Mouse (Mus musculus) testis, postnatal 10 days (tissue): ENCODE measurements around the gene Higd1a.

Experiments
- DNase-seq: peaks from one replicate; pipeline ENCODE4 v3.0.0; 2021; ENCODE audit warnings: low spot score

The Higd1a gene

DNA sequence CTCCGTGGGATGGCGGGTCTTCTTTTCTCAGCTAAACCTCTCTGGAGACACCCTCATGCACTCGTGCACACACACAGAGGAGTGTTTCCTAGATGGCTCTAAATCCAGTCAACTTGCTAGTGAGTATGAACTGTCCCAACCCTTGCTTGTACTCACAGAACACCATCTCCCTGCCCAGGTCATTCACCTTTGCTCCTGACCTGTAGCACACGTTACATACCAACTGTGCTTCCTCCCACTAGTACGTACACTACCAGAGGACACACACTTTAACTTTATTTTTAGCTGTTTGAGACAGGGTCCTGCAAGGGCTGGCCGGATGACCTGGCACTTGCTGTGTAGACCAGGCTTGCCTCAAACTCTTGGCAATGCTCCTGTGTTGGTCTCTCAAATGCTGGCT, 20.2 kb downstream of the Higd1a start:
- DNase-seq = no peak

DNA sequence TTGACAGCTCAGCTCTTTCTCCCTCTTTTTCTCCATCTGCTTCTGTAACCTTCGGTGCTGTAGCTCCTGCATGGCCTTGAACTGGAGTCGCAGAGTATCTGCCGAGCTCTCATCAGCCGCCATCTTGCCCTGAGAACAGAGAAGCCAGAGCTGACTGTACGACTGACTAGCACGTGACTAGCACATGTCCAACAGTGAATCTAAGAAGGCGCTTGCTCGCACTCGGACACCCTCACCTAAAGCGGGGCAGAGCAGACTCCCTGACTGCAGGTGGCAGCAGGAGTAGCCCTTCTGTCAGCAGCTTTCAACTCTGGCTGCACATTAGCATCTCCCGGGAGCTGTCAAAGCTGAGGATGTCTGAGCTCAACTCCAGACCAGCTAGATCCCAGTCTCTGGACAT, 24.3 kb downstream of the Higd1a start:
- DNase-seq = no peak

DNA sequence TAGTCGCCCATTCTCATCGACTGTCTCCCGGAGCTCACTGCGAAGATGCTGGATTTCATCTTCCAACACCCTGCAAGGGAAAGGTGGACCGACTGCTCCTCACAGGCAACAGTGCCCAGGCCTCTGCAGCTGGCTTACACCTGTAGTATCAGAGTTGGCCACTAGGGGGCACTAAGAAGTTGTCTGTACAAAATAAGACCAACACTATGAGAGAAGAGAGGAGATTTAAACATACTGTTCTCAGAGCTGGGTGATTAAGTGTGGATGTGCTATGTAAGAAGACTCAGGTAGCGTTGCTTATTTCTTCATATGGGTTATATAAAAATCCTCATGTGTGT, 27.2 kb downstream of the Higd1a start:
- peak; percentile 92 for DNase-seq

DNA sequence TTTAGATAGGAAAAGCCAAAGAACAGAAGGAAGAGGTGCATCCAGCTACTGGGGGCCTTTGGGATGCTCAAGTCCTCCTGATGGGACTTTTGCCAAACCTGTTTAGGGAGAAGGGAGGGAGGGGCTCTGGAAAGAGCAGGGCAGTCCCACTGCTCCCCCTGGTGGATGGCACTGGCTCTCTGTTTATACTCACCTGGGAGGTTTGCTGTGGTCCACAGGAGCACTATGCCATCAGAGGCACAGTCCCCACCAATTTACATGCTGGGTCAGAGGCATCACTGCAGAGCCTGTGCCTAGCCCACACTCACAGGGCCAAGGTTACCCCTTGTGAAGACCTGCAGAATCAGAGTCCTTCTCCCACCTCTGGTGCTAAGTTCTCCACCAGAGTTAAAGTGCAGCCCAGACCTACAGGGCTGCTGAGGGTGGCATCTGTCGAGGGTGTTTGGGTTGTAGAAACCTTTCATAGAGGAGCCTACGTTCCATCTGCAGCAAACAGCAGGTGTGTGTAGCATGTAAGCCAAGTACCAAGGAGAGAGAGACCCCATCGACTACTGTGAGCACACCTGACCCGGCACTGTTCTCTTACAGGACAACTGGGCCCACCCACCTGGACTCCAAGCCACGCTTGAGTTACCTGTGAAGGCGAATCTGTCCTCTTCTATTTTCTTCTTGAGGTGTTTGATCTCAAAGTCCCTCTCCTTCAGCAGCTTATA, 27.8 kb downstream of the Higd1a start:
- DNase-seq = peak; percentile 75

DNA sequence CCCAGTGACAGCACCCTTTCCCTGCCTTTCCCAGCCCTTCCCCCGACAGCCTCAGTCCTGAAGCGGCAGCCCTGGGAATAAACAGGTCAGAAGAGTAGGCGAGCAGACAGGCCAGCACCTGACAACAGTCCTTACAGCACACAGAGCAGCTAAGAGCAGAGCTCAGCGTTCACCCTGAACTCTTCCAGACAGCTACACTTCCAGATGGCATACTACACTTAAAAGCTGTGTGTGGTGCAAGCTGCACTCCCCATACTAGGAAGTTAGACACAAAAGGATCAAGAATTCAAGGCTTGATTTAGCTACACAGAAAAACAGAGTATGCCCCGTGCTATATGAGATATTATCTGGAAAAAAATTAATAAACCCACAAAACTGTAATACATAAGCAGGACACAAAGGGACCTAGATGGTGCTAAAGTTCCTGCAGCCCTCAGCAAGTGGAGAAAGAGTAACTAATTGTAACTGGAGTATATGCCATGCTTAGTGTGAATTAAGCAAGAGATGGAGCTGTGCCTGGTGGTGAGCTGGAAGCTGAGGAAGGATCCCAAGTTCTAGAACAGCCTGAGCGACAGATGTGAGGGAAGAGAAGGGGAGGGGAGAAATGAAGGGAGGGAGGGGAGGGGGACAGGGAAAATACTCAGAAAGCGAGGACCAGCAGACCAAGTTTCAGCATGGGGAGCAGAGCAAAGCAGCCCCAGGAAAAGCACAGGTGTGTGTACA, 28.7 kb downstream of the Higd1a start:
- DNase-seq = no peak

DNA sequence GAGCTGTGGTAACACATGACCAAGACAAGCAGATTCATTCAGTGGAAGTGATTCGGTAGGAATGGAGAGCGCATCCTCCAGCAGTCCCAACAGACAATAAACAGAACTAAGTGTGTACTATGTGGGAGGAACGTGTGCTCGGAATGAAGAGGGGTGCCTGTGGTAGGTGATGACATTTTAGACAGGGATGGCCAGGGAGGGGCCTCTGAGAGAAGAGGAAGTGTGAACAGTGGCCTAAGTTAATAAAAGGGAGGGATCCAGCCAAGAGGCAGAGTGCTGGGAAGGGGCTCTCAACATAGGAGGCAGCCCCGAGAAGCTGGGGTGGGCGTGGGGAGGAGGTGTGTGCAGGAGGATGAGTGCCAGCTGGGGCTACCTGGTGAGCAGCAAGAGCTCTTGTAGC, 29.8 kb downstream of the Higd1a start:
- DNase-seq = no peak

DNA sequence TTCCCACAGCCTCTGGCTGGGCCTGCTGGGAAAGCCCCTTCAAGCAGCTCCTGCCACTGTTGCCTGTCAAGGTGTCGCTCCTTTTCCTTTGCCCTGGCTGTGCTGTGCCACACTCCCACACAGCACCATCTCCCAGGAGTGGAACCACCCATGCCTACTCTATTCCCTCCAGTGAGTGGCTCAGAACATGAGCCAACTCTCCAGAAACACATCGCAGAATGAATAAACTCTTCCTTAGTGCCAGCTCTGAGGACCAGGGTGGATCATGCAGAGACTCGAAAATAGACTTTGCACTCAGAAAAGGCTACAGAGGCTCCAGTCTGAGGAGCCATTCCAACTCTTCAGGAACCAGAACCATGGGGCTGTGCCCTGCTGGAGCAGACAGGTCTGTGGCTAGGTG, 31.8 kb downstream of the Higd1a start:
- no peak for DNase-seq

DNA sequence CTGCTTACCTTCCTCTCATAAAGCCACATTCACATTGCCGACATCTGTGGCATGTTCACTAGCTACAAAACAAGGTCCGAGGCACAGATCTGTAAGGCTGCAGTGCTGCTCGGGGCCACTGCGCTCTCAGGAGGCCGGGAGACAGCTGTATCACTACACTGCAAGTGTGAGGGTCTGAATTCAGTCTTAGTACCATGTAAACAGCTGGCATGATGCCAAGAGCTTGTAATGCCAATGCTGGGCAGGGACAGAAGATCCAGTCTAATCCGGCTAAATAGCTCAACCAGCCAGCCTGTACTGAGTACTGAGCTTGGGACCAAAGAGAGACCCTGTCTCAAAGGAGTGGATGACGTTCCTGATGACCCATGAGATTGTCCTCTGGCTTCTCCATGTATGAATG, 34.2 kb downstream of the Higd1a start:
- no peak for DNase-seq

DNA sequence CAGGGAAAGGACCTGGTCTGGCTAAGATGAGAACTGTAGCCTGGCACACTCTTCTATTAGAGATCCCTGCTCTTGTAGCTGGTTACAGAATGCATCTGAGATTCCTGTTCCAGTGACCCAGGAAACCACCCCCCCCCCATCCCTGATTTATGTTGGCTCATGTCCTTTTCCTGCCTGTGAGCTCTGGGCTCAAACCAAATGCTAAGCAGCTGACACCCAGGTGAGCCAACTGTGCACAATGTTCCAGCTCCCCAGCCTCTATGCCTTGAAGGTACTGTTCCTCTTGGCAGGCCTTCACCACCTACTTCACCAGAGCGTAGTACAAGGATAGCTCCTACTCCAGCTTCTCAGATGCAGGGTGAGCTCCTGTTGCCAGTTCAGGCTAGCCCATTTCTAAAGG, 35.1 kb downstream of the Higd1a start:
- no peak for DNase-seq

DNA sequence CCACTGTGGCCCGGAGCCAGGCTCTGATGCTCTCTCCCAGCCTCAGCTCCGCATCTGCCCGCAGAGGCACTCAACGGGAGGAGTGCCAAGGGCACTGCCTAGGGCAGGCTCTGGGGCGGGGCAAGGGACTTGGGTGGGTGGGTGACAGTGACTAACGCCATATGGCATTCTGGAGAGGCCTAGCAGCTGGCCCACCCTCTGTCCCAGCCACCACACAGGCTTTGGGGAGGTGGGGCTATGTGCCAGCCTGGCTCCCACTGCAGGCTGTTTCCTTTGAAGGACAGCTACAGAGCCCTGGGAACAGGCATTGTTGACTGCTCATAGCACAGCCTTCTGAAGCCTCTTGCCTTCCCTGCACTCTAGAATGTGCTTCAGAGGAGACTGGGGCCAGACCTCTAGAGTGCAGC, 35.6 kb downstream of the Higd1a start:
- DNase-seq = no peak

DNA sequence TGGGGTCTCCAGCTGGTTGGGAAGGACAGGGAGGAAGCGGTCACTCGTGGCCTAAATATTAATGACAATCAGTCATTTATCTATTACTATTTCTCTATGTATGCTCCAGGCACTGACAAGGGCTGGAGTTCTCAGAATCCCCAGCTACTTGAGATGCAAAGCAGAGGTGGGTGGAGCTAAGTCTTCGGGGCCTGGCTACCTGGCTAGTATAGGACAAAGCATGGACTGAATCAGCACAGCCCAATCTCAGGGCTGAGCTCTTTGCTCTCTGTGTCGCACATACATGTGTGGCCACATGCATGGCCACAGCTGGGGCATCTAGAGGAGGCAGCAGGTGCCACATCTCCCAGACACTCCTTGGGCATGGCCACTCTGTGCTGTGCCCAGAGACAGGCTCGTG, 37.4 kb downstream of the Higd1a start:
- no peak for DNase-seq

DNA sequence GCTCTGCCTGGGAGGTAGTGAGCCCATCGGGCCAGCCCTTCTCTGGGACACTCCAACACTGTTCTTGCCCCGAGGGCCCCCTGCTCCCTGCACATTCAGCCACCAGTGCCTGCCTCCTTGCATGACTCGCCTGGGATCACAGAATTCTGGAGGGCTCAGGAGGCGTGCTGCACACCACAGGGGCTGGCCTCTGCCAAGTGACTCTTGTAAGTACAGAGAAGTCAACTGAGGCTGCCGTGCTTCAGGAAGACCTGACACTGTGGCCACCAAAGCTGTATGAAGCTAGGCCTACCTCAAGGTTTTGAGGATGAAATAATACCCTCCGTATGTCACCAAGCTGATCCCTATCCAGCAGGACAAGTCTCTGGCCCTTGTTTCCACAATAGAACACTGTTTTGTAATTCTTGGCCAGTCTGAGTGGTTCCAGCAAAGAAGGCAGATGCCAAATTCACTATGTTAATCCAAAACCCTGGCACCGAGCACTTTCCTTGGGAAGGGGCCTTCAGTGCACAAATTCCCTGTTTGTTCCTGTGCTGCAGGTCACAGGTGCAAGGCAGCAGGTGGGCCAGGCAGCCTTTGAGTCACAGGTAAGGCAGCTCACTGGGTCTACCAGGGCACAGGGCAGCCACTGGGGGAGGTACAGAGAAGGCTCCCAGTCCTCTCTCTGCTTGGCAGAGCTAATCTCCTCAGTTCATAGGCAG, 38.2 kb downstream of the Higd1a start:
- DNase-seq = peak; percentile 45

DNA sequence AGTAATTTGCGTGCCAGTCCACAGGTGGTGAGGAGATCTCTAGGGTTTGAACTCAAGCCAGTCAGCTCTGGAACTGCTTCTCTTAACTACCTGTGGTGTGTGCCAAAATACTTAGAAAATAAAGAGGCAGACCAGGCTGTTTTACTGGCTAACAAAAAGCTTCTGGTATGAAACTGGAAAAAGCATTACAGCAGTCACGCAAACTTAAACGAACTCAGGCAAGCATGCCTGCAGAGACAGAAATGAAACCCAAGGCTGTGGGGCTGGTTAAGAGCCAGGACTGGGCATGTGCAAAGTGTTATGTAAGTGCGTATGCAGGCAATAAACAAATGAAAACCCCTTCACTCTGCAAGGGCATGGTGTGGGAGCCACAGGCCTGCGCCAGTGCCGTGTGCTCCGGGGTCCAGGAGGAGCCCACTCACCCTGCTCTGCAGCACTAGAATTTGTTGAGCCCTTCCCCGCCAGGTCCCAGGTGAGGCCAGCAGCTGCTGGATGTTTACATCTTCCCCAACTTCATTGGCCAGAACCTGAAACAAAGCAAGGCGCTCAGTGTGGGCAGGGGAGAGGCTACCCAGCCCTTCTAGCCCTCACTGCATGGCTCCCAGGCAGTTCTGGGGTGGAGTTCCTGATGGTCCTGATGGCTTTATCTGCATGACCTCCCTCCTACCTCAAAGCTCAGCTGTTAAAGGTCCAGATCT, 38.9 kb downstream of the Higd1a start:
- DNase-seq = no peak

DNA sequence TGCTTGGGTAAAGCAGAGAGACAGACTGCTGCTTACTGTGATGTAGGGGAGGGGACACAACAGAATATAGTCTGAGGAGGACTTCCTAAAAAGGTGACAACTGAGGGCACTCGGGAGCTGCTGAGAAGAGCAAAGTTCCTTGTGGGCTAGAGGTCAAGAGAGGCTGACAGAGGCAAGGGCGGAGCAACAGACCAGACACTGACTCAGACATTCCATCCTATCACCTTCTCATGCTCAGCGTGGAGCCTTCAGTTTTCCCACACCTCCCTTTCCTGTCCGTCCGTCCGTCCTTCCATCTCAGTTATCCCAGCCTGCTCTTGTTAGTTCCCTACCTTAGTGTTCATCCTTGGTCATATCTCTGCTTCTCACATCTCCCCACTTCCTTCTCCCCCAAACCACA, 43.0 kb downstream of the Higd1a start:
- DNase-seq = no peak

DNA sequence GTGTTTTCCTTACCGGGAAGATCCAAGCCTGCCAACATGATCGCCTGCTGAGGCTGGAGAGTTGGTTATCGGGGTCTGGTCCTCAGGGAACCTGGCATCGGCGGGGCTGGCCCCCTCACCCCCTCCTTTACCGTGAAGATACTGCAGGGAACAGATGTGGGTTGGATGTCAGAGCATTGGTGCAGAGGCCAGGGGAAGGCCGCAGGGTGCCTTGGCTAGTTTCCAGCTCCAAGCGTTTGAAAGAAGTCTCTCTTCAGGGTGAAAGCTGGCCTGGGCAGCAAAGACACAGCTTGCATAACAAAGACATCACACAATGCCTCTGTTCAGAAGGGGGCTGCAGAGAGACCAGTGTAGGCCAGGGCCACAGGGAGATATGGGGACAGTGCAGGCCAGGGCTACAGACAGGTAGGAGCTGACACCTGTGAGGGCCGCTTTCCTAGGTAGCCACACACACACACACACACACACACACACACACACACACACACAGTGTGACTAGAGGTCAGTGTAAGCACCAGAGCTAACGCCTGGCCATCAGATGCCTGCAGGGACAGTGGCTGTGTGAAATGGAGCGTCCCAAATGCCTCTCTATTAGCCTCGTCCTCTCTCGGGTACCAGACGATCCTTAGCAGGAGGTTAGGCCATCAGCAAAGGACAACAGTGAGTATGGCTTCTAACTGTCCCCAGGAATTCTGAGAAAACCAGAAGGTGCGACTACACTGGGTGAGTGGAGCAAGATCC, 47.9 kb downstream of the Higd1a start:
- DNase-seq = peak; percentile 77

DNA sequence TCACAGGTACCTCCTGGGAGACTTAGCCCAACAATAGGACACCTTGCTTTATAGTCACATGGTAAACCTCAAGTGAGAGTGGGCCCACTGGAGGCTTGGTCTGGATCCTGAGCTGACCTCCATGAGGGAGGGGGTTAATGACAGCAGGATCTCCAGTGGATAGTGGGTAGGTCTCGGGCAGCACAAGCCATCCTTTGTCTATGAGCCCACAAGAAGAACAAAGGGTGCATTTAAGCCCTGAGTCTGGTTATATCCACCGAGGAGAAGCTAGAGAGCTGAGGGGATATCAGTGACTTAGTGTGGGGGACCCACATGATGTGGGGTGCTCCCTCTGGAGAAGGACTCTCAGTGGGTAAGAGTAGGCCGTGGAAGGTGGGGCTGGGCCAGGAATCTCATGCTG, 49.7 kb downstream of the Higd1a start:
- DNase-seq = no peak

DNA sequence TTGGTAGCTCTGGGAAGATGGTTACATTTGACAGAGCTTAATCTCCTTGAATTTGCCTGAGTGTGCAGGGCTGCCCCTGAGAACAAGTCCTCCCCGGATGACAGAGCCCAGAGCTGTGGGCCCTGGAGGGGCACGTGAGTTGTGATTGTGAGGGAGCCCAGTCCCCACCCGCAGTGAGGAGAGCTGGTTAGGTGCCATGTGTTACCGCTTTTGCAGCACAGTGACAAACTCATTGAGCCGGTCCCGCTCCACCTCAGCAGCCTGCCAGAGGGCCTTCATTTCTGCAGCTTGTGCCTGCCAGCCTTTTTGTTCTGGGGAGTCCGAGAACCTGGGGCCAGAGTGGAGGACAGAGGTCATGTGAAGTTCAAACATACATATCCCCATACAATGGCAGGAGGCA, 50.2 kb downstream of the Higd1a start:
- DNase-seq = no peak

DNA sequence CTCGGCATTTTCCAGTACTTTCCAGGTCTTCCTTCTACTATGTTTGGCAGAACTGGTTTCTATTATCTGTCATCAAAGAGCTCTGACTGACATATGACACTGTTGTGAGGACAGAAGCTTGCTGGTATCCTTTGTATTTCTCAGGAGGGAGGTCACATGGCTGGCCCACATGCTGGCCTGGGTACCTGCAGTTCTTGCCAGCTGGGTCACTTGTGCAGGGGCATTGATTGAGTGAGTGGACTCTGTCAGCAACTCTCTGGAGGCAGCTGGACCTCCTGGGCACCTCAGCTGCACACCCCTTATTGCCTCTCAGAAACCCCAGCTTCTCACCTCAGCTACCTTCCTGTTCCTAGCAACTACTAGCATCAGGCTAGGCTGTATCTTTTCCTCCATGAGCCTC, 50.6 kb downstream of the Higd1a start:
- DNase-seq = no peak

DNA sequence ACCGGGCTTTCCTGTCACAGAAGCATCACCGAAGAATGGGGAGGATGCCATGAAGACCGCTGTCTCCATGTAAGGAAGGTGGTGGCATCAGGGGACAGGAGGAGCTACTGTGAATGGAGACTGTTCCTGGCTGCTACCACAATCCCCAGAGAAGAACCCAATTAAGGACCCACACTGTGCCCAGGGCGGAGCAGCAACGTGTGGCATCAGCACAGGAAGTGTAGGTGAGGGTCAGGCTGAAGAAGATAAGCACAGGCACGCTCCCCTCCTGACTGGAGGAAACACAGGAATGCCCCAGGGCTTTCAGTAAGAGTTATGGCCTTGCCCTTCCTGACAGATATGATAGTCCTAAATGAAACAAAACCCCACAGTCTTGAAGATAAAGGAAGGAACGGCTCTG, 55.4 kb downstream of the Higd1a start:
- DNase-seq = no peak

DNA sequence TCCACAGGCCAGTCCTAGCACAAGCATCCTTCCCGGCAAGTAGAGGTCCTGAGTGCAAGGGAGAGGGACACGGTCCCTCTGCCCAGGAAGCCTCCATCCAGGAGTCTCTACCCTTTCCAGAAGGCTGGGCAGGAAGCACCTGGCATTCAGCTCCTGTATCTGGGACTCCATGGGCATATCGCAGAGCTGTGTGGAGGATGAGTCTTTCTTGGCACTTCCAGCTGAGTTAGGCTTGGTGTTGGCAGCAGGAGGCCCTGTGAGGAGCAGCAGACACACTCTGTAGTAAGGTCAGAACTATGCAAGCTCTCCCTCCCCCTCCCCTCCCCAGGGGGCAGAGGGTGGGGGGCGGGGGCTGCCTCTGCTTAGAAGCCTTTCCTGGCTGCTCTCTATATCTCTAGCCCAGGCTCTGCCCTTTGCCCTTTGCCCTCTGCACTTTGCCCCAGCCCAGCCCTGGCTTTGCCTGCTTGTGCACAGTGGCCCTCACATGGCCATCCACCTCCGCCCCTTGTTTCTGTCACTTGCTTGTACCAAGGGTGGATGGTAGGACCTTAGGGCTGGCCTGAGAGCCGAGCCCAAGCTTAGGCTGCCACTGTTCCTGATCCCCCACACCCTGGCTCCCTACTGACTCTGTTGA, 59.2 kb downstream of the Higd1a start:
- DNase-seq = no peak
